Comparison of ENCODE assay signal across 17 mouse cellular contexts in genomic region chr17:29311602-29312001, GRCm38 (mm10).
"Had no signal": no experiment of that assay in that cellular context is flagged by ENCODE, and none has a peak within 500 bp of the region (broad histone marks: within the 10 kb centered on the region; RNA-seq: fewer than 3 reads in every experiment).

No protein-coding gene starts in this region.

- DNase-seq: kidney, adult 18-20 months; kidney, adult 9 months; kidney, postnatal 25 days; layer of hippocampus, postnatal 36 days; liver, postnatal 0 days; lung, embryonic 14.5 days; thymus, adult 2 months; thymus, postnatal 14 days; thymus, postnatal 4 days had no signal

- H3K9ac ChIP-seq: liver, embryonic 14.5 days; liver, postnatal 0 days; lung, embryonic 14.5 days; midbrain, embryonic 13.5 days had no signal

- H3K27ac ChIP-seq: kidney, postnatal 0 days; liver, embryonic 14.5 days; macrophage; midbrain, embryonic 13.5 days had no signal

- H3K4me3 ChIP-seq: midbrain, embryonic 13.5 days had no signal

- H3K4me2 ChIP-seq: liver, embryonic 11.5 days; lung, embryonic 14.5 days; midbrain, embryonic 13.5 days had no signal

- ATAC-seq: inflammation-experienced regulatory T-cells, adult 6 months; intestine, embryonic 16.5 days; liver, postnatal 0 days; lung, postnatal 0 days; midbrain, embryonic 13.5 days had no signal

- H3K36me3 ChIP-seq: midbrain, embryonic 13.5 days had no signal

- H3K27me3 ChIP-seq: midbrain, embryonic 13.5 days had no signal
